Mouse (Mus musculus): ENCODE measurements around the gene Psmd2. TPM values are rescaled to one million over a fixed set of nuclear protein-coding genes. Genes with fewer than 3 reads are reported as not detected.

Gene Psmd2
- polyA plus RNA-seq, 1 experiment, result 203 TPM

DNA sequence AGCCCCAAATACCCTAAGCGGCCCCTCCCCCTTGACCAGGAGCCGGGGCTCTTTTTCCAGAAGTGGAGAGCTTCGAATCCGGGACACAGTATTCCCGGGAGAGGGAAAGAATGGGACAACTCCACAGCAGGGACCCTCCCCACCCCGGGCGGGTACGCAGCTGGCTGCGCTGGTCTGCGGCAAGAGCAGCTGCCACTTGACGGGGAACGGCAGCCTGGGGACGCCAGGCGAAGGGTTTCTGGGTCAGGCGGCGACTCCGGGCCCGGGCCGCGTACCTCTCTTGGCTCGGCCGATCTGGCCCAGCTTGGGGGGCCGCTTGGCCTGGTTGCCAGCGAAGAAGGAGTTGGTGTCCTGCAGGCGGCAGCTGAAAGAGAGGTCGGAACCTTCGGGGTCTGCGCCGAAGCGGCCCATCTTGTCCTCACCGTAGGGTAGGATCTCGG lies 30.7 kb upstream of the Psmd2 start:
- TF ChIP-seq CTCF (IDR thresholded peaks at IDR 0.05; ENCODE audit: borderline replicate concordance, insufficient read depth, low read depth, low read length), result no peak
- TF ChIP-seq POLR2A (IDR thresholded peaks at IDR 0.05; ENCODE audit: borderline replicate concordance, insufficient read depth, low read length), result no peak
- under 1% methylated on average over 32 of the region's 32 CpGs for WGBS
- peaks cover 4% of the 10 kb centered on the region; the same call in 1 of the 2 replicates for H3K4me1 ChIP-seq (ENCODE audit: control insufficient read depth, insufficient read depth, low read length)
- H3K4me3 ChIP-seq (replicated peaks; ENCODE audit: insufficient read depth, low read depth, low read length), result peak overlapping the region; percentile 91
- peak overlapping the region; percentile 87 for H3K27ac ChIP-seq (ENCODE audit: insufficient read depth, low read length)
- H3K27me3 ChIP-seq (ENCODE audit: control insufficient read depth, insufficient read depth, low read length), result no peaks in the 10 kb centered on the region
- DNase-seq, result no peak

DNA sequence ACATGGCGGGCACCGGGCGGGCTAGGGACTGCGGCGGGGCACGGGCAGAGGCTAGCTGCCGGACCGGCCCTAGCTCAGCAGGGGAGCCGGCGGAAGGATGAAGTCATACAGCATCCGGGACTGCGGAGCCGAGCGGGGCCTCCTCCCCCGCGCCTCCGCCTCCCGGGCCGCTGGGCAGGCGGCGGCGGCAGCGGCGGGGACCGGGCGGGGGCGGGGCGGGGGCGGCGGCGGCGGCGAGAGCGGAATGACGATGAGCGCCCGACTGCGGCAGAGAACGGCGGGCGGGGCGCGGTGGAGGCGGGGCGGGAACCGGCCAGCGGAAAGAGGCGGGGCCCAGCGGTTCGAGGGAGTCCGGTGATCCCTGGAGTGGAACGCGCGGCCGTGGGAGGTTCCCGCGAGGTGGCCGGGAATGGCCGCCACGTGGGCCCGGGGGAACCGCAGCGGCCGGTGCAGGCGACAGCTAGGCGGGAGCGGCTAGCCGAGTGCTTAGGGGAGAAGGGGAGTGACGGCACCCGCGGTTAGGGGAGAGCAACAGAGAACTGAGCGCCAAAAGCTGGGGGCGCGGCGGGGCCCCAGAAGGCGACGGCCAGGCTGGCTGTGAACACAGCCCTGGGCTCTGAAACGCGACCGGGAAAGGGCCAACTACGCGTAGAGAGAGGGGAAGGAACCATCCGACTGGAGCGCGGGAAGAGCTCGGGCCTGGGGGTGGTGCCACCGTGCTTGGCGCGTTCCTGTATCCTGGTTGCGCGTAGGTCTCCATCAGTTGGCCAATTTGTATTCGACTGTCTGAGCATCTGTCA lies 30.1 kb upstream of the Psmd2 start, which contains the start of gene Camk2n2:
Camk2n2 (minus strand) TSS at position 97 of the 800 bp plus-strand sequence.
- DNase-seq, result peak; percentile 87 to 88
- no peak for TF ChIP-seq CTCF (IDR thresholded peaks at IDR 0.05; ENCODE audit: borderline replicate concordance, insufficient read depth, low read depth, low read length)
- peak; percentile 32; the same call in 1 of the 2 replicates for TF ChIP-seq POLR2A (IDR thresholded peaks at IDR 0.05; ENCODE audit: borderline replicate concordance, insufficient read depth, low read length)
- H3K27me3 ChIP-seq (ENCODE audit: control insufficient read depth, insufficient read depth, low read length), result no peaks in the 10 kb centered on the region
- H3K4me1 ChIP-seq (ENCODE audit: control insufficient read depth, insufficient read depth, low read length), result peaks cover 4% of the 10 kb centered on the region; the same call in 1 of the 2 replicates
- 1% methylated on average over 74 of the region's 92 CpGs for WGBS
- H3K4me3 ChIP-seq (replicated peaks; ENCODE audit: insufficient read depth, low read depth, low read length), result peak within 1 kb of the TSS; percentile 91
- H3K27ac ChIP-seq (ENCODE audit: insufficient read depth, low read length), result peak within 1 kb of the TSS; percentile 87

DNA sequence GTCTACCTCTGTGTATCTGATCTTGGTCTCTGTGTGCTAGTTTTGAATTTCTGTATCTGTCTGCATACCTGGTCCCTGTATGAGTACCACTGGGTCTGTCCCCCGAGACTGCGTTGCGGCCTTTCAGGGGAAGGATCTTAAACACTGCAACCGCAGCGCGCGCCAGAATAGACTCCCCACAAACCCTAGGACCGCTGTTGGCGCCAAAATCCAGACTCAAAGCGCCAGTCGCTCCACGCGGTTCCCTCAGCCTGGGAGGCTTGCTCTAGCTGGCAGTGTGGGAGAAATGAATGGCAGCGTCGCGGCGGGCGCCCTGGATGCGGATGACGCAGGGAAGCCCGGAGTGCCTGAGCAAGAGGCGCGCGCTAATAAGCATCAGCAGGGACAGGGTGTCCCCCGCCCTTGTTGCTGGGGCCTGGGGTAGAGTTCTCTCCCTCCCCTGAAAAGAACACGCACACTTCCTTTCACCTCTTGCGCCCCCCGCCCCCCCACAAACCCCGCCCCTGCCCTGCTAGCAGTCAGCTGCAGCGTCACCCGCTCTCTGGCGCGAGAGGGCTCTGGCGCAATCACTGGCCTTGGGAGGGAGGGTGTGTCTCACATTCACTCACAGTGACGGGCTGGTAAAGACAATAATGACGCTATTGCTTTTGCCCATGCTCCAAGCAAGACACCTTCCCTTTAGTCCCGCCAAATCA lies 29.3 kb upstream of the Psmd2 start:
- peaks cover 4% of the 10 kb centered on the region; the same call in 1 of the 2 replicates for H3K4me1 ChIP-seq (ENCODE audit: control insufficient read depth, insufficient read depth, low read length)
- under 1% methylated on average over 37 of the region's 37 CpGs for WGBS
- DNase-seq, result peak; percentile 84 to 87
- peak overlapping the region; percentile 74 for H3K27ac ChIP-seq (ENCODE audit: insufficient read depth, low read length)
- TF ChIP-seq CTCF (IDR thresholded peaks at IDR 0.05; ENCODE audit: borderline replicate concordance, insufficient read depth, low read depth, low read length), result no peak
- TF ChIP-seq POLR2A (IDR thresholded peaks at IDR 0.05; ENCODE audit: borderline replicate concordance, insufficient read depth, low read length), result no peak
- H3K27me3 ChIP-seq (ENCODE audit: control insufficient read depth, insufficient read depth, low read length), result no peaks in the 10 kb centered on the region
- H3K4me3 ChIP-seq (replicated peaks; ENCODE audit: insufficient read depth, low read depth, low read length), result peak overlapping the region; percentile 79

DNA sequence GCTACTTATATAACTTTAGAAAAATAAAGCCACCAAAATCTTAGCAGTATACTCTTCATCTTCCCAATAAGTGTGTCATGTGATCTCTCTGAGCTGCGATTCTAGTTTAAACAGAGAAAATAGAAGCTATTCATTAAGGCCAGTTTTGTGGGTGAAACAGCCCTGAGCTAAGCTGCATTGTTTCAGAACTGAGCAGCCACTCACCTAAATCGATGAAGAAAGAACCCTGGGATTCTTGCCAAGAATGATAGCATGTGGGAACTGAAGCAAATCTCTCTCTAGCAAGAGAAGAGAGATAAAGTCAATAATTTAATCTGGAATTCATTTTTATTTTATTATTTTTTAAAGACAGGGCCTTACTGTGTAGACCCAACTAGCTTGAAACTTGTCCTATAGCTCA lies 28.2 kb upstream of the Psmd2 start:
- WGBS, result 32% methylated on average over 2 of the region's 2 CpGs
- Histone ChIP-seq H3K27me3 (ENCODE audit: control insufficient read depth, insufficient read depth, low read length) (no peaks in the 10 kb centered on the region), H3K27ac (ENCODE audit: insufficient read depth, low read length) (no peak overlapping the region), H3K4me1 (ENCODE audit: control insufficient read depth, insufficient read depth, low read length) (peaks cover 4% of the 10 kb centered on the region; the same call in 1 of the 2 replicates), H3K4me3 (replicated peaks; ENCODE audit: insufficient read depth, low read depth, low read length) (no peak overlapping the region)
- DNase-seq, result no peak
- TF ChIP-seq POLR2A (IDR thresholded peaks at IDR 0.05; ENCODE audit: borderline replicate concordance, insufficient read depth, low read length) (no peak), CTCF (IDR thresholded peaks at IDR 0.05; ENCODE audit: borderline replicate concordance, insufficient read depth, low read depth, low read length) (no peak)

DNA sequence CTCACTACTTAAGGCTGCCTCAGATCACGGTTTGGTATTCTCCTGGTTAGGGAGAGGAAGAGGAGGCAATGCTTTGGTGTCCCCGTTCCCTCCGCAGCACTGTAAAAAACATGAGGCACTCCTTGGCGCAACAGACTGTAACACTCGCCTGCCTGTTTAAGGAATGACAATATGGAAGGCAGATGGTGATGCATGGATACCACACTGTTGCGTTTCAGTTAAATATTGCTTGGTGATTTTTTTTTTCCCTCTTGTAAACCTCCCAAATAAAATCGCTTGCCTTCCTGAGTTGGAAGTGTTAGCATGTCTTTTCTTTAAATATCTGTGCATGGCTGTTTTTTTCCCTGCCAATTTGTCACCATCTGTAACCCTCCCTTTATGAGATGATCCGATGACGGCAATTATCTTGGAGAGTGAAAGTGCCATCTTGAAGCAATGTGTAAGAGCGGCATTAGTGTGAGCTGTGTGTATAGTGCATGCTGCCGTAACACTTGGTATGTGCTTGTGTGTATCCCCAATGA lies 22.5 kb upstream of the Psmd2 start:
- no peaks in the 10 kb centered on the region for H3K27me3 ChIP-seq (ENCODE audit: control insufficient read depth, insufficient read depth, low read length)
- peaks cover 12% of the 10 kb centered on the region for H3K4me1 ChIP-seq (ENCODE audit: control insufficient read depth, insufficient read depth, low read length)
- H3K4me3 ChIP-seq (replicated peaks; ENCODE audit: insufficient read depth, low read depth, low read length), result peak overlapping the region; percentile 4
- DNase-seq, result no peak
- 34% methylated on average over 11 of the region's 11 CpGs for WGBS
- H3K27ac ChIP-seq (ENCODE audit: insufficient read depth, low read length), result no peak overlapping the region; the same call in 1 of the 2 replicates
- TF ChIP-seq POLR2A (IDR thresholded peaks at IDR 0.05; ENCODE audit: borderline replicate concordance, insufficient read depth, low read length) (no peak), CTCF (IDR thresholded peaks at IDR 0.05; ENCODE audit: borderline replicate concordance, insufficient read depth, low read depth, low read length) (no peak)

DNA sequence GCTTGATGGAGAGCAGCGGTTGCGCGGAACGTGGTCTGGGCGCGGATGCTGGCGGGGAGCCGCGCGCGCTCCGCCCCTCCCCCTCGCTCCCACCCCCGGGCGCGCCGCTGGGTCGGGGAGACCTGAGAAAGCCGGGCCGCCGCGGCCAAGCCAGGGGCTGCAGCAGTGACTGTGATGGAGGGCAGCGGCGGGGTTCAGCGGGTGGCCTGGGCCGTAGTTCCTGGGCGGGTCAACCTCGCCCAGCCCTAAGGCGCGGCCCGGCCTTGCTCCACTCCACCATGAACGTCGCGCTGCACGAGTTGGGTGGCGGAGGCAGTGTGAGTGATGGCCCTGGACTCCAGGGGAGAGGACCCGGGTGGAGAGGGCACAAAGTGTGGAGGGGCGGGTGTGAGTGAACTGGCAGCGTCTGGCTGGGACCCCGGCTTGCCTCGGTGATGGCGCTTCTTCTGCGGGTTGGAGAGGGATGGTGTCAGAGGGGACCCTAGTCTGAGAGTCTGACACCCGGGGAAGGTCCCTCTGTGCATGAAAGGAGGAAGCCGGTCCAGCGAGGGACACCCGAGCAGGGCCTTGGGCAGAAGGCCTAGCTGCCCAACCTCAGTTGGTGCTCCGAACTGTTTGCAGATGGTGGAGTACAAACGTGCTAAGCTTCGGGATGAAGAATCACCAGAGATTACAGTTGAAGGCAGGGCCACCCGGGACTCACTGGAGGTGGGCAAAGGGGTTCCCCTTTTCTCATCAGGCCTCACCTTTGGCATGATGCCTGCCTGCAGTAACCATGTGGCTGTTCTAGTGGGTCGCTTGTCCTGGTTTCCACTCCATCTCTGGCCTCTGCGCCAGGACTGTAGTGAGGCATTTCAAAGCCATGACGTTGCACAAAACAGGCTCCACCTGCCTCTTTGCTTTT lies 21.5 kb upstream of the Psmd2 start, which contains the start of gene Ece2:
Ece2 (plus strand) TSS at position 98 of the 904 bp plus-strand sequence.
- TF ChIP-seq CTCF (IDR thresholded peaks at IDR 0.05; ENCODE audit: borderline replicate concordance, insufficient read depth, low read depth, low read length) (no peak), POLR2A (IDR thresholded peaks at IDR 0.05; ENCODE audit: borderline replicate concordance, insufficient read depth, low read length) (peak; percentile 39; the same call in 1 of the 2 replicates)
- peak; percentile 66 to 76 for DNase-seq
- Histone ChIP-seq H3K4me1 (ENCODE audit: control insufficient read depth, insufficient read depth, low read length) (peaks cover 12% of the 10 kb centered on the region), H3K4me3 (replicated peaks; ENCODE audit: insufficient read depth, low read depth, low read length) (peak within 1 kb of the TSS; percentile 74), H3K27me3 (ENCODE audit: control insufficient read depth, insufficient read depth, low read length) (no peaks in the 10 kb centered on the region), H3K27ac (ENCODE audit: insufficient read depth, low read length) (peak within 1 kb of the TSS; percentile 66)
- WGBS, result 1% methylated on average over 54 of the region's 54 CpGs

DNA sequence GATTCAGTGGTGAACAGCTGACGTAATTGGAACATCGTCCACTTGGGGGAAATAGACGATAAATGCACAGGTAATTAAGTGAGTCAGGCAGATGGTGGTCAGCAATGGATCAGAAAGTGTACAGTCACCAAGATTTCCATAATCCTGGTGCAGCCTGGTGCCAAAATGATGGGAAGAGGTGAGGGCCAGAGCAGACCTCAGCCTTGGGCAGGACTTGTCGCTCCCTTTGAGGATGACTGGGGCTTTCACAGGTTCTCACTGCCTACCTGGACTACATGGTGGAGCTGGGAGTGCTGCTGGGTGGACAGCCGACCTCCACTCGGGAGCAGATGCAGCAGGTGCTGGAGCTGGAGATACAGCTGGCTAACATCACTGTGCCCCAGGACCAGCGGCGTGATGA lies 14.0 kb upstream of the Psmd2 start:
- no peak for DNase-seq
- WGBS, result 79% methylated on average over 8 of the region's 8 CpGs
- Histone ChIP-seq H3K4me1 (ENCODE audit: control insufficient read depth, insufficient read depth, low read length) (0 out of 2 replicates have a peak, but pooled peaks cover 2% of the 10 kb centered on the region), H3K27me3 (ENCODE audit: control insufficient read depth, insufficient read depth, low read length) (no peaks in the 10 kb centered on the region), H3K4me3 (replicated peaks; ENCODE audit: insufficient read depth, low read depth, low read length) (no peak overlapping the region), H3K27ac (ENCODE audit: insufficient read depth, low read length) (no peak overlapping the region)
- no peak for TF ChIP-seq CTCF (IDR thresholded peaks at IDR 0.05; ENCODE audit: borderline replicate concordance, insufficient read depth, low read depth, low read length)
- no peak for TF ChIP-seq POLR2A (IDR thresholded peaks at IDR 0.05; ENCODE audit: borderline replicate concordance, insufficient read depth, low read length)
